ENCODE assay signal across 8 mouse cellular contexts in genomic region chr2:60284467-60284821, GRCm38 (mm10). TPM values are rescaled to one million over a fixed set of nuclear protein-coding genes. Genes with fewer than 3 reads are reported as not detected.
A peak's percentile ranks its signal among the peaks of the same experiment; 100 is the strongest.
DNase-seq lines count a peak whose midpoint lies in the region; ATAC-seq and TF ChIP-seq lines count a peak whose summit lies in the region.

Gene Cd302 (minus strand): TSS chr2:60284488.

- peak within 1 kb of the TSS; percentile 84 for H3K27ac ChIP-seq in gastrocnemius, adult 2 months
- peak within 1 kb of the TSS; percentile 78 for H3K27ac ChIP-seq in testis, adult 2 months (ENCODE audit: control insufficient read depth, insufficient read depth, low read depth, low read length)
- no peak within 1 kb of the TSS for H3K27ac ChIP-seq in hindbrain, postnatal 0 days
- no peak within 1 kb of the TSS for H3K27ac ChIP-seq in midbrain, embryonic 11.5 days (ENCODE audit: low read depth, low read length)

- intact Hi-C loops in gastrocnemius, adult 2 months (cut with DNase I): no loop called here

- no peaks in the 10 kb centered on the region; the same call in 1 of the 2 replicates for H3K27me3 ChIP-seq in testis, adult 2 months (ENCODE audit: control insufficient read depth, insufficient read depth, low read length)
- no peaks in the 10 kb centered on the region for H3K27me3 ChIP-seq in hindbrain, postnatal 0 days (ENCODE audit: insufficient read depth, low read length)
- no peaks in the 10 kb centered on the region; the same call in 1 of the 2 replicates for H3K27me3 ChIP-seq in midbrain, embryonic 11.5 days (ENCODE audit: control insufficient read depth, insufficient read depth, low read length)

- no peak for DNase-seq in gastrocnemius, adult 2 months
- DNase-seq in gastrocnemius, adult 8-10 months (ENCODE audit: low spot score in 2 of 2): no peak
- no peak for DNase-seq in testis, postnatal 10 days (ENCODE audit: low spot score)
- no peak for DNase-seq in hindbrain, postnatal 0 days (ENCODE audit: low spot score)
- no peak for DNase-seq in midbrain, embryonic 11.5 days (ENCODE audit: low spot score, missing footprints)
- no peak for DNase-seq in B cell, adult 2 months
- DNase-seq in urinary bladder, postnatal 14 days (ENCODE audit: low spot score): no peak

- 50% methylated on average over 4 of the region's 4 CpGs for WGBS in hindbrain, postnatal 0 days
- 65% methylated on average over 4 of the region's 4 CpGs for WGBS in midbrain, embryonic 11.5 days

- ATAC-seq in hindbrain, postnatal 0 days: no peak
- ATAC-seq in midbrain, embryonic 11.5 days (ENCODE audit: low FRiP score): no peak

- H3K4me3 ChIP-seq in gastrocnemius, adult 2 months: peak within 1 kb of the TSS; percentile 86
- peak within 1 kb of the TSS; percentile 83 for H3K4me3 ChIP-seq in testis, adult 2 months (ENCODE audit: control insufficient read depth, low read depth, low read length)
- peak within 1 kb of the TSS; percentile 48 for H3K4me3 ChIP-seq in hindbrain, postnatal 0 days (ENCODE audit: low read length)
- peak within 1 kb of the TSS; percentile 18 for H3K4me3 ChIP-seq in midbrain, embryonic 11.5 days (ENCODE audit: low read depth, low read length)

- H3K9me3 ChIP-seq in hindbrain, postnatal 0 days (ENCODE audit: low read length): no peaks in the 10 kb centered on the region
- H3K9me3 ChIP-seq in midbrain, embryonic 11.5 days (ENCODE audit: control insufficient read depth, low read length): no peaks in the 10 kb centered on the region

- no peaks in the 10 kb centered on the region for H3K36me3 ChIP-seq in testis, adult 2 months (ENCODE audit: control insufficient read depth, insufficient read depth, low read length)
- no peaks in the 10 kb centered on the region for H3K36me3 ChIP-seq in hindbrain, postnatal 0 days (ENCODE audit: insufficient read depth, low read length)
- H3K36me3 ChIP-seq in midbrain, embryonic 11.5 days (ENCODE audit: control insufficient read depth, insufficient read depth, low read length): no peaks in the 10 kb centered on the region

- H3K4me1 ChIP-seq in testis, adult 2 months (ENCODE audit: control insufficient read depth, insufficient read depth, low read length): peaks cover 4% of the 10 kb centered on the region
- 0 out of 2 replicates have a peak, but pooled peaks cover 6% of the 10 kb centered on the region for H3K4me1 ChIP-seq in hindbrain, postnatal 0 days (ENCODE audit: insufficient read depth, low read length)
- H3K4me1 ChIP-seq in midbrain, embryonic 11.5 days (ENCODE audit: control insufficient read depth, insufficient read depth, low read length): peaks cover 6% of the 10 kb centered on the region

- peak within 1 kb of the TSS; percentile 97 for H3K4me2 ChIP-seq in hindbrain, postnatal 0 days (ENCODE audit: low read depth, low read length)
- H3K4me2 ChIP-seq in midbrain, embryonic 11.5 days: peak within 1 kb of the TSS; percentile 42

- TF ChIP-seq CTCF in gastrocnemius, adult 2 months (IDR thresholded peaks at IDR 0.05): no peak
- TF ChIP-seq CTCF in testis, adult 2 months (IDR thresholded peaks at IDR 0.05; ENCODE audit: control insufficient read depth, insufficient read depth, insufficient replicate concordance, low read depth, low read length): no peak
- no peak for TF ChIP-seq CTCF in hindbrain, postnatal 0 days (IDR thresholded peaks at IDR 0.05; ENCODE audit: low read depth)

- H3K9ac ChIP-seq in hindbrain, postnatal 0 days (replicated peaks; ENCODE audit: low read length): peak within 1 kb of the TSS; percentile 45
- peak within 1 kb of the TSS; percentile 21; the same call in 1 of the 2 replicates for H3K9ac ChIP-seq in midbrain, embryonic 11.5 days (ENCODE audit: low read length)

- no peak for TF ChIP-seq POLR2A in testis, adult 2 months (IDR thresholded peaks at IDR 0.05; ENCODE audit: control insufficient read depth, low read depth, low read length)

RNA-seq across cellular contexts. Expression of gene Cd302, which starts in this region (rescaled TPM):
- total RNA-seq in gastrocnemius, adult 2 months (2021): 1 to 10 TPM; 7.2 to 8.6 TPM
- total RNA-seq in gastrocnemius, adult 8-10 months (2022): 10 to 100 TPM in 1 of 4 experiments, 1 to 10 TPM in 3; 6.1 to 10.9 (median 6.9) TPM
- polyA plus RNA-seq in testis, adult 2 months (2012; rRNA removed): 7.5 and 8.6 TPM in 2 replicates
- 4.9 and 6.6 TPM in 2 replicates for total RNA-seq in hindbrain, postnatal 0 days (2014; rRNA removed)
- polyA plus RNA-seq in hindbrain, postnatal 0 days (2015; fragmentation: Nextera tagmentation; extraction: Ambion mirVana): 26.3 and 27.7 TPM in 2 replicates
- polyA plus RNA-seq in midbrain, embryonic 11.5 days (2014; fragmentation: Nextera tagmentation; extraction: Ambion mirVana): 15.6 and 16.2 TPM in 2 replicates

Comparison
In these comparisons a context has a peak if more than half of its experiments do, and no peak if none do; other contexts are left out.
1. H3K27ac ChIP-seq: peak in gastrocnemius, adult 2 months (single experiment) and testis, adult 2 months (single experiment); none in hindbrain, postnatal 0 days (single experiment) and midbrain, embryonic 11.5 days (single experiment).
2. H3K4me3 ChIP-seq: peak in every context shown above with its lines; median percentile 86 in gastrocnemius, adult 2 months; 83 in testis, adult 2 months; 48 in hindbrain, postnatal 0 days; 18 in midbrain, embryonic 11.5 days.